Mouse (Mus musculus) embryo, embryonic 10.5 days (tissue): ENCODE measurements around the gene Rpl18a.

ENCODE experiments used
- DNase-seq: peaks from one replicate; pipeline ENCODE4 v3.0.0-alpha.2; 2015; ENCODE audit warnings: low spot score

Rpl18a gene

DNA sequence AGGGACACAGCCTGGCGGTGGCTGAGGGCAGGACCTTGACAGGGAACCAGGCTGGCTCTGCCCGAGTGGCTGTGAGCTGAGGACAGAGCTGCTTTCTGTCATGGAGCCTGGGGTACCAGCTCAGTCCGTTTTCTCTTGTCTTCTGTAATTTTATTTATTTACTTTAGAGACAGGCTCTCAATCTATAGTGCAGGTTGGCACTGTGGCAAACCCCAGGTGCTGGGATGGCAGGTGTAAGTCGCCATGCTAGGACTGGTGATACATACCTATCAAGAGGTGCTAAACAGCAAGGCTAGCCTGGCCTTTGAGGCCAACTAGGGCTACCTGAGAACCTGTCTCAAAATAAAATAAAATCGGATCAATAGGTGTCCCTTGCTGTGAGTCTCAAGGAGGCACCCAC, 41.2 kb downstream of the Rpl18a start:
- no peak for DNase-seq

DNA sequence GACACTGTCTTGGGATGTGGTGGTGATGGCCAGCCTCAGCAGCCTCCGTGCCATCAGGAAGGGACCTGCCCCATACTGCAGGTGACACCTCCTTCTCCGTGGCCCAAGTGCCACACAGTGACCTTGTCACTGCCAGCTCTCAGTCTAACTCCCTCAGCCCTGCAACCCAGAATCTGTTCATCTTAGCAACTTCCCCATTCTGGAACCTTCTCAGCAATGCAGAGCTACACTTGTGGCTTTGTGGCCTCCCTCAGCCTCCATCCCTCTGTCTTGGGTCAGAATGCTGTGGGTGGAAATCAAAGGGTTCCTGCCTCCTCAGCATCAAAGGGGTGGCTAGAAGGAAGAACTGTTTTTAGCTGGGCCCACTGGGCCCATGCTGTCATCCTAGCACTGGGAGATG, 43.3 kb downstream of the Rpl18a start:
- DNase-seq, result no peak

DNA sequence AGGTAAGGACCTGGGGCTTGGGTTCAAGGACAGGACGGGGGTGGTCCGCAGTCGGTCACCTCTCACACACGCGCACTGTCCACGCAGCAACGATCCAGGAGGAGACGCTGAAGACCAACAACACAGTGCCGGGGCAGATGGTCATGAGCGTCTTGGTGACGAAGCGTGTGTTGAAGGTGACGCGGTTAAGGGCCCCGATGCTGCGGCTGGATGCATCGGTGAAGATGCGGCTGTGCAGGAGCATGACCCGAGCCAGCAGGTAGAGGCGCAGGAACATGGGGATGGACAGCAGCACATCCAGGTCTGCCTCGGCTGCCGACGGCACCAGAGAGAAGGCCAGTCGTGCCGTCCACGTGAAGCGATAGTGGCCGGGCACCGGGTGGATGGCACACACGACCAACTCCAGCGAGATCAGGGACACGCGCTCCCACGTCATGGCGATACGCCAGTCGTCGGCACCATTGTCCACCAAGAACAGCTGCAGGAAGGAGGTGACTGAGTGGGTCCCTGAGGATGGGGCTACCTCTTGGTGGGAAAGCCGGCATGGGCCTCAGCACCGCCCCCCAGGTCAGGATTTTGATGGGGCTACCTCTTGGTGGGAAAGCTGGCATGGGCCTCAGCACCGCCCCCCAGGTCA, 44.5 kb downstream of the Rpl18a start:
- DNase-seq, result no peak

DNA sequence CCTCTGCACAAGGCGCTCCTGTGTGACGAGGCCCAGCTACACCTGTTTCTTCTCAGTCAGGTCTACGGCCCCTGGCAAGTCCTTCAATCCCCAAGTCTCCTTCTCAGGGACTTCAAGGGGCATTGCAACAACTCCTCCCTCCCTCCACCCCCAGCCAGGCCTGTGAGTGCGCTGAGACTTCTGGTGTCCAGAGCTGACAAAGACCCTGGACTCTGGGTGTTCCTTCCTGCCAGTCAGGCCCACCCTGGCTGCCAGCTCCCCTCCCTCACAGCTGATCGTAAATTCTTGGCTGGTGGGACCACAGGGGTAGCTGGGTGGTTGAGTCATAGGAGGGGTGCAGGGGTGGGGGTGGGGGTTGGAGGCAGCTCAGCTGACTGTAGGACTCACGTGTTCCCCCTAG, 45.4 kb downstream of the Rpl18a start:
- DNase-seq, result no peak

DNA sequence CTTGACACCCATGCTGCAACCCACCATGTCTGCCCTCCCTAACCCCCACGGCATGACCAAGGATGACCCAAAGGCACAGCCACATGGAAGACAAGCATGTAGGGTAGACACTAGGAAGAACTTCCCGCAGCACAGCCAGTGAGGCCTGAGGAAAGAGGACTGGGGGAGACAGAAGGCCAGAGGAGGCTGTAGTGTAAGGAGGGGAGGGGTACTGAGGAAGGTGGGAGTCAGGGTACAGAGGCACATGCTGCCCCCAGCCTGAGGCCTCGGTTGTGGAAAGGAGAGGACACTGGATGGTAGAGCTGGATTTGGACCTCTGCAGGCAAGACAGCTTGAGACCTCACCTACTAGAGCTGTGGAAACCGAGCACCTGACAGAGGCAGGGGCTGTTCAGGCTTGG, 46.3 kb downstream of the Rpl18a start:
- DNase-seq, result no peak

DNA sequence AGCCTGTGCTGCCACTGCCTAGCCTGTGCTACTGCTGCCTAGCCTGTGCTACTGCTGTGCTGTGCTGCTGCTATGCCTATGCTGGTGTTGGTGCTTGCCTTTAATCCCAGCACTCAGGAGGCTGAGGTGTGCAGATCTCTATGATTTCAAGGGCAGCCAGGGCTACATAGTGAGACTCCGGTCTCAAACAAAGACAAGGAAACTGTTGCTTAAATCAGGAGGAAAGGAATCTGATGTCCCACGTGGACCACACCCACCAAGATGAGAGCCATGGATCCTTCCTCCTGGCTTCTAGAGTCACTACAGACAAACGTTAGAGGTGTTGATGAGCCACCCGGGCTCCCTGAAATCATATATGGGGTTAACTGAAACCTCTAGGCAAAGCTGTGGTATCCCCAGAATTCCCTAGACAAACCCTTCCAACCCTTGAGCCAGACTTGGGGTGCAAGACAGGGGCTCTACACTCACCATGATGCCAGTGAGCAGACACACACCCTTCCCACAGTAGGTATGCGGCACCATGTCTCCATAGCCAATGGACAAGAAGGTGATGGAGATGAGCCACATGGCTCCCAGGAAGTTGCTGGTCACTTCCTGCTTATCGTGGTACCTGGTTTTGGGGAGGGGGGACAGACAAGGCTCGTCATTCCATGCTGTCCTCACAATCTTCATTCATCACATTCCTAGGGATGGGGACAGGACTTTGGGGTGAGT, 46.9 kb downstream of the Rpl18a start:
- DNase-seq, result no peak

DNA sequence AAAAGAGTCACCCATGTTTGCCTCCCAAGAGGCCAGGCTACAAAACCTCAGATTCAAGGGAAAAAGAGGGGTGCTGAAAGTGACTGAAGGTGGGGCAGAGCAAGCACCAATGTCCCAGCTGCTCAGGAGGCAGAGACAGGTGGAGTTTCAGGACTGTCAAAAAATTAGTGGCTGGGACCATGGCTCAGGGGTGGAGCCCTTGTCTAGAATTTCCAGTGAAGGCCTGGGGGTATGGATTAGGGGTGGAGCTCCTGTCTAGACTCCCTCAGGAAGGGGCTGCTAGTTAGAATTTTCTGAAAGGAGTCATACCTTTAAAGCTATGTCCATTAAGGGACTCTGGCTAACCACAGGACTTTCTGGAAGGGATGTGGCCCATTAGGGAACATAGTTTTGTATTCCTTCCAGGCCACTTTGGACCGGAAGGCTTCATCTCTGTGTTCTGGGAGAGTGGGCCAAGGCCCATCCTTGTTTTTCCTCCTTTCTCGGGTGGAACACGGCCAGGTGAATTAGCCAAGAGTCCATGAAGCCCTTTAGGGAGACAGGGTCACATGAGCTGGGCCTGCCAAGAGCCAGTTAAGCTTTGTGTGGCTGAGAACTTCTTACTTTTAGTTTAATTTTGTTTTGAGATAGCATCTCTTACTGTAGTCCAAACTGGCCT, 47.8 kb downstream of the Rpl18a start:
- no peak for DNase-seq

DNA sequence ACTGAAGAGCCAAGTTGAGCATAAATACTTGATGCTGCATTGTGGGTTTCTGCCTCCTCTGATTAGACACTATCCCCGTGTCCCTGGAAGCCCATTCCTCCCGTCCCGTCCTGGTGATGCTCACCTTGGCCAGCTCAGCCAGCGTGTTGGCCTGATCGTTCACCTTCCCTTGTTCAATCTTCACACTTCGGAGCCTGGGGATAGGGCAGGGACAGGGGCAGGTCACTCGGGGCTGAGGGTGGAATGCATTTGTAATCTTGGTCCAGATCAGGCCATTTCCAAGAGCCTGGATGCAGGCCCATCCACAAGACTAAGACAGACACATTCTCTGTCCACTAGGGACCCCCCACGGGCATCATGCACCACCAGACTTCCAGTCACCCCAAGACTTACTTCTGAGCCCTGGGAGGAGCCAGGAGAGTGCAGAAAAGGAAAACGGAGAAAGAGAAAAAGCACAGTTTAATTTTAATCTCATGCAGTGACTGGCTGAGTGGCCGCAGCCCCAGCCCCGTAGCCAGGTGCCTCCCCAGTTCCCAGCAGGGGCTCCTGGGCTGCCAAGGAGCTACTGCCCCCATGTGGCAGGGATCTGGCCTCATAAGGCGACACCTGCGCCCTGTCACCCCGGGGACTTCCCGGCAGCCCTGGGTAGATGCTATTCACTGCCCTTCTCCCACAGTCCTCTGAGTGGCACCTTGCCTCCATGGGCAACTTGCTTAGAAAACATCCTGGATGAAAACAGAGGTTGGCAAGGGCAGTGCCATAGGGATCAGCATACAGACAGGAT, 50.6 kb downstream of the Rpl18a start:
- no peak for DNase-seq

DNA sequence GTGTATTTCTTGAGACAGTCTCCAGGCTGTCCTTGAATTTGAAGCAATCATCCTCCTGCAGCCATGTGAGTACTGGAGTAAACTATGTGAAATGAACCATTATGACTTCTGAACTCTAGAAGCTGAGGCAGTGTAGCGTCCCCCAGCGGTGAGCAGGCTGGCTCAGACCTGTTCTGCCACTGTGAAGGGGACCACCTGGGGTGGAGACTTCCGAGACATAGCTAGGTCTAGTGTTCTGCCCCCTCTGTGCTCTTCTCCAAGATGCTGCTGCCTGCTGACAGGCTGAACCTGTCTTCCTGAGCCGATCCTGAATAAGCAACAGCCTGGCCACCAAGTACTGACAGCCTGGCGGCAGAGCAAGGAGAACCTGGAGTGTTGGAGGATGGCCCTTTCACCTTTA, 52.1 kb downstream of the Rpl18a start:
- DNase-seq, result no peak
